20 mouse cellular contexts compared by ENCODE assay signal in the genomic region with DNA sequence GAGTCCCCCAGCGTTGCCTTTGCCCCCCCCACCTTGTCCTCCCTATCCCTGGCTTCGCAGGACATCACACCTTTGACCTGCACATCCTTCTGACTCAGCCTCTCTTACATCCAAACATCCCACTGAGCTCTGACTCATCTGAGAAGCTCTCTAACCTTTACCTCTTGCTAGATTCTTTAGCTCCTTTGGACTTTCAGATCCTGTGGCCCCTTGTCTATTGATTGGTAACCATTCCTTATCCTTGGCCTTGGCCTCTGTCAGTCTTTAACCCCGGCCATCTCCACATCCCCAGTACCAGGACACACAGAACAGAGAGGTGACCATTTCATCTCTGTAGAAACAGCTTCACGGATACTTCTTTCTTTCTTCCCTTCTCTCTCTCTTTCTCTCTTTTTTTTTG. TPM values are rescaled to one million over a fixed set of nuclear protein-coding genes. Genes with fewer than 3 reads are reported as not detected.
"Had no signal": no experiment of that assay in that cellular context is flagged by ENCODE, and none has a peak within 500 bp of the region (broad histone marks: within the 10 kb centered on the region; RNA-seq: fewer than 3 reads in every experiment).

No protein-coding gene starts in this region.

- H3K27ac ChIP-seq: liver, embryonic 15.5 days; lung, embryonic 15.5 days; macrophage; midbrain, embryonic 13.5 days; midbrain, embryonic 15.5 days; neural tube, embryonic 12.5 days had no signal

- DNase-seq: liver, postnatal 0 days; lung, adult 2 months; lung, postnatal 14 days; lung, postnatal 36 days; right cerebral cortex, postnatal 14 days; spleen, adult 18-20 months; thymus, adult 18-20 months; thymus, postnatal 14 days; thymus, postnatal 36 days had no signal

- H3K4me3 ChIP-seq: liver, embryonic 15.5 days; lung, embryonic 15.5 days; megakaryocyte, embryonic 14.5 days; midbrain, embryonic 13.5 days; midbrain, embryonic 15.5 days; neural tube, embryonic 12.5 days had no signal

RNA-seq across cellular contexts. Expression of a gene that starts 1.8 kb away (rescaled TPM):
- total RNA-seq: megakaryocyte progenitor cell, adult 5-6 weeks; midbrain, postnatal 0 days; neutrophil, adult 5-6 weeks had no signal

RNA-seq across cellular contexts. Expression of a gene that starts 17.6 kb away (rescaled TPM):
- total RNA-seq: monocyte, adult 5-6 weeks; neutrophil, adult 5-6 weeks had no signal
